Mouse (Mus musculus) MEL (cell line): ENCODE results near the gene Sorbs2. TPM values are rescaled to one million over a fixed set of nuclear protein-coding genes. Genes with fewer than 3 reads are reported as not detected.

Experiments used
- DNase-seq: peaks from one replicate; pipeline ENCODE4 v3.0.0; 2011; ENCODE audit warnings: low read depth, low spot score
- H3K27ac ChIP-seq: 2 replicates; pipeline ENCODE4 v1.5.1; 2012; ENCODE audit warnings: low read depth, mild to moderate bottlenecking, control low read depth, low read length, moderate library complexity; ENCODE audit not compliant: control insufficient read depth
- H3K27me3 ChIP-seq, 2 experiments: fragments of 150-350 bp in 1 of 2; sonication (generic) in 1 of 2; 2 replicates each; pipeline ENCODE4 v1.6.1; 2012; ENCODE audit warnings: low read length in 2 of 2, mild to moderate bottlenecking in 2 of 2, improper control_type of control experiment in 1 of 2, moderate library complexity in 1 of 2; ENCODE audit not compliant: insufficient read depth in 2 of 2, control insufficient read depth in 1 of 2
- H3K36me3 ChIP-seq, 2 experiments: 2 replicates each; pipeline ENCODE4 v1.6.1; 2012 to 2014; ENCODE audit warnings: low read length in 2 of 2, improper control_type of control experiment in 1 of 2, inconsistent platforms in 1 of 2, mild to moderate bottlenecking in 1 of 2; ENCODE audit not compliant: insufficient read depth in 2 of 2, control insufficient read depth in 1 of 2
- H3K4me1 ChIP-seq, 2 experiments: fragments of 150-350 bp in 1 of 2; sonication (generic) in 1 of 2; 2 replicates each; pipeline ENCODE4 v1.6.1; 2012; ENCODE audit warnings: low read length in 2 of 2, improper control_type of control experiment in 1 of 2, mild to moderate bottlenecking in 1 of 2; ENCODE audit not compliant: insufficient read depth in 2 of 2, control insufficient read depth in 1 of 2
- H3K4me3 ChIP-seq, 2 experiments: fragments of 150-350 bp in 1 of 2; sonication (generic) in 1 of 2; 2 replicates each; pipeline ENCODE4 v1.5.1; 2012; ENCODE audit warnings: low read depth in 2 of 2, low read length in 2 of 2, mild to moderate bottlenecking in 2 of 2, moderate library complexity in 2 of 2, control low read depth in 1 of 2, improper control_type of control experiment in 1 of 2; ENCODE audit not compliant: control insufficient read depth in 1 of 2, insufficient read depth in 1 of 2
- H3K79me2 ChIP-seq: 2 replicates; pipeline ENCODE4 v1.6.1; 2012; ENCODE audit warnings: mild to moderate bottlenecking, low read length, moderate library complexity; ENCODE audit not compliant: control insufficient read depth, poor library complexity, insufficient read depth
- H3K9ac ChIP-seq: 2 replicates; pipeline ENCODE4 v1.6.1; 2012; ENCODE audit warnings: low read depth, mild to moderate bottlenecking, control low read depth, low read length, moderate library complexity; ENCODE audit not compliant: control insufficient read depth, poor library complexity, severe bottlenecking
- H3K9me3 ChIP-seq: fragments of 150-350 bp; sonication (generic); replicated peaks from 2 replicates; pipeline ENCODE4 v1.6.1; 2012; ENCODE audit warnings: mild to moderate bottlenecking, low read length, improper control_type of control experiment, moderate library complexity; ENCODE audit not compliant: insufficient read depth
- BHLHE40 ChIP-seq: IDR thresholded peaks from 2 replicates; pipeline ENCODE4 v1.6.1; 2012; ENCODE audit warnings: low read depth, mild to moderate bottlenecking, inconsistent platforms, low read length, improper control_type of control experiment, borderline replicate concordance
- CTCF ChIP-seq, 3 experiments: IDR thresholded peaks in 2 of 3; conservative IDR thresholded peaks in 1 of 3; 2 replicates each; pipeline ENCODE4 v1.5.1; 2011 to 2012; ENCODE audit warnings: low read length in 3 of 3, low read depth in 2 of 3, mild to moderate bottlenecking in 2 of 3, improper control_type of control experiment in 1 of 3, inconsistent platforms in 1 of 3, mixed read lengths in 1 of 3, moderate library complexity in 1 of 3; ENCODE audit not compliant: control insufficient read depth in 1 of 3, insufficient read depth in 1 of 3, poor library complexity in 1 of 3, severe bottlenecking in 1 of 3
- E2F4 ChIP-seq: IDR thresholded peaks from 2 replicates; pipeline ENCODE4 v1.6.1; 2011; ENCODE audit warnings: low read depth, low read length, improper control_type of control experiment, borderline replicate concordance
- ELF1 ChIP-seq: IDR thresholded peaks from 2 replicates; pipeline ENCODE4 v1.6.1; 2014; ENCODE audit warnings: low read depth, mild to moderate bottlenecking, inconsistent platforms, low read length, improper control_type of control experiment, moderate library complexity
- EP300 ChIP-seq, 2 experiments: IDR thresholded peaks; 2 replicates each; pipeline ENCODE4 v1.6.1; 2011; ENCODE audit warnings: improper control_type of control experiment in 2 of 2, low read length in 2 of 2, low read depth in 1 of 2, mild to moderate bottlenecking in 1 of 2
- ETS1 ChIP-seq: IDR thresholded peaks from 2 replicates; pipeline ENCODE4 v1.6.1; 2012; ENCODE audit warnings: low read depth, mild to moderate bottlenecking, inconsistent platforms, low read length, improper control_type of control experiment, moderate library complexity
- GABPA ChIP-seq: IDR thresholded peaks from 2 replicates; pipeline ENCODE4 v1.6.1; 2012; ENCODE audit warnings: low read depth, mild to moderate bottlenecking, inconsistent platforms, low read length, improper control_type of control experiment, moderate library complexity
- GATA1 ChIP-seq: IDR thresholded peaks from 2 replicates; pipeline ENCODE4 v1.6.1; 2011; ENCODE audit warnings: low read depth, low read length, improper control_type of control experiment
- HCFC1 ChIP-seq: IDR thresholded peaks from 2 replicates; pipeline ENCODE4 v1.6.1; 2012; ENCODE audit warnings: low read depth, mild to moderate bottlenecking, inconsistent platforms, low read length, improper control_type of control experiment, moderate library complexity
- KAT2A ChIP-seq: conservative IDR thresholded peaks from 2 replicates; pipeline ENCODE4 v1.6.1; 2012; ENCODE audit warnings: low read depth, low read length, improper control_type of control experiment, inconsistent platforms
- MAX ChIP-seq: IDR thresholded peaks from 2 replicates; pipeline ENCODE4 v1.6.1; 2011; ENCODE audit warnings: low read length, improper control_type of control experiment
- MEF2A ChIP-seq: IDR thresholded peaks from 2 replicates; pipeline ENCODE4 v1.6.1; 2014; ENCODE audit warnings: low read depth, mild to moderate bottlenecking, inconsistent platforms, low read length, improper control_type of control experiment; ENCODE audit not compliant: poor library complexity, insufficient replicate concordance, severe bottlenecking; ENCODE audit errors: extremely low read depth
- MXI1 ChIP-seq: IDR thresholded peaks from 2 replicates; pipeline ENCODE4 v1.6.1; 2011; ENCODE audit warnings: mild to moderate bottlenecking, low read depth, low read length, improper control_type of control experiment
- MYB ChIP-seq: IDR thresholded peaks from 2 replicates; pipeline ENCODE4 v1.6.1; 2011; ENCODE audit warnings: mild to moderate bottlenecking, low read depth, low read length, improper control_type of control experiment
- MYC ChIP-seq: IDR thresholded peaks from 2 replicates; pipeline ENCODE4 v1.6.1; 2011; ENCODE audit warnings: low read depth, mild to moderate bottlenecking, low read length, improper control_type of control experiment, moderate library complexity
- NELFE ChIP-seq: IDR thresholded peaks from 2 replicates; pipeline ENCODE4 v1.6.1; 2011; ENCODE audit warnings: low read depth, low read length, improper control_type of control experiment
- NRF1 ChIP-seq: IDR thresholded peaks from 2 replicates; pipeline ENCODE4 v1.6.1; 2014; ENCODE audit warnings: low read depth, mild to moderate bottlenecking, inconsistent platforms, low read length, improper control_type of control experiment, moderate library complexity; ENCODE audit not compliant: poor library complexity, insufficient read depth, severe bottlenecking
- POLR2AphosphoS2 ChIP-seq: IDR thresholded peaks from 2 replicates; pipeline ENCODE4 v1.6.1; 2011; ENCODE audit warnings: low read length, improper control_type of control experiment
- POLR2AphosphoS5 ChIP-seq: IDR thresholded peaks from 2 replicates; pipeline ENCODE4 v1.6.1; 2012; ENCODE audit warnings: low read depth, borderline replicate concordance, mild to moderate bottlenecking, inconsistent platforms, low read length, moderate library complexity, mixed read lengths
- RAD21 ChIP-seq: IDR thresholded peaks from 2 replicates; pipeline ENCODE4 v1.6.1; 2011; ENCODE audit warnings: mild to moderate bottlenecking, low read depth, low read length, improper control_type of control experiment
- SMC3 ChIP-seq: IDR thresholded peaks from 2 replicates; pipeline ENCODE4 v1.6.1; 2011; ENCODE audit warnings: low read depth, low read length, improper control_type of control experiment
- TBP ChIP-seq: IDR thresholded peaks from 2 replicates; pipeline ENCODE4 v1.8.0; 2011; ENCODE audit warnings: low read depth, low read length, improper control_type of control experiment
- UBTF ChIP-seq: IDR thresholded peaks from 2 replicates; pipeline ENCODE4 v1.6.1; 2012; ENCODE audit warnings: low read depth, mild to moderate bottlenecking, inconsistent platforms, low read length, improper control_type of control experiment, moderate library complexity, borderline replicate concordance; ENCODE audit not compliant: insufficient read depth
- USF1 ChIP-seq: IDR thresholded peaks from 2 replicates; pipeline ENCODE4 v1.6.1; 2014; ENCODE audit warnings: low read depth, mild to moderate bottlenecking, inconsistent platforms, low read length, improper control_type of control experiment, moderate library complexity
- USF2 ChIP-seq, 2 experiments: IDR thresholded peaks; 2 replicates each; pipeline ENCODE4 v1.6.1; 2011 to 2012; ENCODE audit warnings: improper control_type of control experiment in 2 of 2, low read length in 2 of 2, borderline replicate concordance in 1 of 2, inconsistent platforms in 1 of 2, low read depth in 1 of 2, mild to moderate bottlenecking in 1 of 2; ENCODE audit not compliant: insufficient read depth in 1 of 2
- ZC3H11A ChIP-seq: IDR thresholded peaks from 2 replicates; pipeline ENCODE4 v1.6.1; 2012; ENCODE audit warnings: low read depth, mild to moderate bottlenecking, inconsistent platforms, low read length, improper control_type of control experiment
- ZKSCAN1 ChIP-seq: IDR thresholded peaks from 2 replicates; pipeline ENCODE4 v1.6.1; 2012; ENCODE audit warnings: low read depth, mild to moderate bottlenecking, inconsistent platforms, low read length, improper control_type of control experiment, moderate library complexity
- ZMIZ1 ChIP-seq: IDR thresholded peaks from 2 replicates; pipeline ENCODE4 v1.6.1; 2012; ENCODE audit warnings: low read depth, mild to moderate bottlenecking, inconsistent platforms, low read length, improper control_type of control experiment, moderate library complexity
- ZNF384 ChIP-seq: IDR thresholded peaks from 2 replicates; pipeline ENCODE4 v1.6.1; 2012; ENCODE audit warnings: low read depth, mild to moderate bottlenecking, inconsistent platforms, low read length, improper control_type of control experiment
- polyA plus RNA-seq, 2 experiments: library from polyadenylated mRNA; stranded (reverse) in 1 of 2; unstranded in 1 of 2; fragments of >175 nt in 1 of 2; fragments of >200 nt in 1 of 2; gene quantifications; 2 replicates each; pipeline versions ENCODE4 v1.2.1 to v1.2.4; 2012; ENCODE audit warnings: low replicate concordance in 2 of 2, low read depth in 1 of 2; ENCODE audit not compliant: insufficient read length in 2 of 2, insufficient read depth in 1 of 2, missing spikeins in 1 of 2
- total RNA-seq: library from RNA; depleted of rRNA; stranded (reverse); fragments of 300-350 nt; gene quantifications from 2 replicates; pipeline ENCODE4 v1.2.3, GENCODE M21; 2012

Sorbs2 gene
- total and polyA plus RNA-seq, 3 experiments: not detected

GRCm38 (mm10) chr8:45794847-45795246 lies 287.3 kb downstream of the Sorbs2 start:
- Histone ChIP-seq H3K27me3 (no peaks in the 10 kb centered on the region), H3K4me3 (no peak overlapping the region), H3K36me3 (no peaks in the 10 kb centered on the region), H3K9ac (no peak overlapping the region), H3K9me3 (no peaks in the 10 kb centered on the region), H3K79me2 (no peaks in the 10 kb centered on the region), H3K4me1 (no peaks in the 10 kb centered on the region), H3K27ac (no peak overlapping the region)
- peak; percentile 3 for DNase-seq
- TF ChIP-seq MEF2A (no peak), MYB (no peak), ETS1 (no peak), GATA1 (no peak), E2F4 (no peak), NRF1 (no peak), UBTF (no peak), TBP (no peak), POLR2AphosphoS5 (no peak), NELFE (no peak), SMC3 (no peak), KAT2A (no peak), ZMIZ1 (no peak), BHLHE40 (no peak), USF1 (no peak), HCFC1 (no peak), RAD21 (no peak), ELF1 (no peak), MXI1 (no peak)

GRCm38 (mm10) chr8:45796331-45796740 lies 288.7 kb downstream of the Sorbs2 start:
- Histone ChIP-seq H3K27ac (no peak overlapping the region), H3K9ac (no peak overlapping the region), H3K9me3 (no peaks in the 10 kb centered on the region), H3K79me2 (no peaks in the 10 kb centered on the region), H3K36me3 (no peaks in the 10 kb centered on the region), H3K4me1 (no peaks in the 10 kb centered on the region), H3K27me3 (no peaks in the 10 kb centered on the region), H3K4me3 (no peak overlapping the region)
- no peak for DNase-seq
- TF ChIP-seq CTCF (IDR thresholded peaks at IDR 0.05 in 2 of 3, conservative IDR thresholded peaks at IDR 0.05 in 1 of 3; ENCODE audit: control insufficient read depth in 1 of 3, insufficient read depth in 1 of 3, low read depth in 2 of 3, low read length in 3 of 3, poor library complexity in 1 of 3, severe bottlenecking in 1 of 3) (no peak), EP300 (IDR thresholded peaks at IDR 0.05; ENCODE audit: low read depth in 1 of 2, low read length in 2 of 2) (no peak), ZNF384 (no peak), POLR2AphosphoS2 (no peak), ETS1 (no peak), GABPA (no peak), NELFE (no peak), MAX (no peak), UBTF (no peak), SMC3 (no peak), MXI1 (no peak), MYC (no peak), KAT2A (no peak), ZC3H11A (no peak), NRF1 (no peak), USF2 (IDR thresholded peaks at IDR 0.05; ENCODE audit: borderline replicate concordance in 1 of 2, insufficient read depth in 1 of 2, low read depth in 1 of 2, low read length in 2 of 2) (no peak), ZKSCAN1 (no peak)
